Mouse (Mus musculus) right cerebral cortex, postnatal 4 days (tissue): Measurements from ENCODE around the gene Atp2b2.
A peak's percentile ranks its signal among the peaks of the same experiment; 100 is the strongest.

Experiments used
- DNase-seq: peaks from one replicate; pipeline ENCODE4 v3.0.0-alpha.2; 2022

The Atp2b2 gene

DNA sequence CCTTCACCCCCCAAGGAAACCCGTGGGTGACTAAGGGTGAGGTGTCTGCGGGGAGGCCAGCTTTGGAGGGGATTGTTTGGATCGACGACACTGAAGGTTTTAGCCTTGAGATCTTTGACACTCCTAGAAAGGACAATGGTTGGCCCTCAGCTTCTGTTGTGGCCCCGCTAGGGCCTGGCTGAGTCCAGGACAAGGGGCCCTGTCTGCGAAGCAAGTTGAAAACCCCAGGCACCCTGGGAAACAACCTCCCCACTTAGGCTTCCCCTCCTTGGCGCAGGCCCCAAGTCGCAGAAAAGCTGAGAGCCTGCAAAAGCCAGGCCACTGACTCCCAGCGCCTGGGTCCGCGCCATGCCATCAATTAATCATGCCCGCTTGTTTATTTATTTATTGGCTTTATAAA is at the start of gene Atp2b2:
Gene Atp2b2, minus strand, starts transcription at position 282 of the 400 bp plus-strand sequence.
- DNase-seq, result peak; percentile 30

DNA sequence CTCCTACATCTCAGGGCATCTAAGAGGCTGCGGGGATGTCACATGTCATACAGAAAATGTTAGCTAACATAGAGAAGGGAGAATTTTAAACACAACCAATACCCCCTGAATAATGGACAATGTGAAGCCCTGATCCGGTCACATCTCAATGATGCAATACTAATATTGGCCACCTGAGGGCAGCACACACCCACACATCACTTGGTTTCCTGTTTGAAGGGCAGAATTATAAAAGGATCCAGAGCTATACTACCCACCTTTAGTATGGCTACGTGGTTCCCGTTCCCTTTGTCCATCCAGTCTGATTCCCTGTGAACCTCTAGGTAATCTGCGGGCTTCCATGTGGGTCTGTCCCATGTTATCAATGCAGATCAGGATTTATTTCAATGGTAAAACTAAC is 47.2 kb upstream of the Atp2b2 start:
- DNase-seq, result peak; percentile 84

DNA sequence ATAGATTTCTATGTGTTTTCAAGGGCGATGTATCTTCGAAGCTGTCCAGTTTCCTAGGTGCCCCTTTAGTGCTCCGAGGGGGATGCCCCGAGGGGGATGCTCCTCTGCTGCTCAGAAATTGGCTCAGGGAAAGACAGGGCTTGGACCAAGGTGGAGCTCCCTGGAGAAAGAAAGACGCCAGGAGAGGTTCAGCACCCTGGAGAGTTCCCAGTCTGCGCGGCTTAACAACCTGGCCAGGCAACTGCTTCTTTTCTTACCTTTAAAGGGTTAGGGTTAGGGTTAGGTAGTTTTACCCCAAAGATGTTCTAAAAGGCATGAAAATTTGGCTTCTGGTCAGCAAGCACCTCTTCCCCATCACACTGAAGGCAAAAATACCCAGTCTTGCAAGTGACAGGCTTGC is 44.7 kb upstream of the Atp2b2 start:
- no peak for DNase-seq

DNA sequence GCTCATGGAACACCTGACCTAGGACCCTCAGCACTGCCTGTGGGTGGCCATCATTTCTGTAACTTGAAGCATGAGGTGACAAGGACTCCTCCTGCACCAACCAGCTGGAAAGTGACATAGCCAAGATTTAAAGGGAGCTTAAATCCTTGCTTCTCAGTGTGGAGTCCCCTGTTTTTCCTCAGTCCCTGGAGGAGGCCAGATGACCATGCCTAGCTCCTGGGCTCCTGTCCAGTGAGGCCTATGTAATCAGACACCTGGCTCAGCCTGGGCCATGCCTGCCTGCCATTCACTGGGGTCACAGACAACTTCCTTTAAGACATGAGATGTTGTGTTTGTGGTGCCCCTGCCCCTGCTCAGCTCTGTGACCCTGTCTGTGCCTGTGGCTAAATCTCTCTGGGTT is 36.1 kb upstream of the Atp2b2 start:
- DNase-seq, result no peak

DNA sequence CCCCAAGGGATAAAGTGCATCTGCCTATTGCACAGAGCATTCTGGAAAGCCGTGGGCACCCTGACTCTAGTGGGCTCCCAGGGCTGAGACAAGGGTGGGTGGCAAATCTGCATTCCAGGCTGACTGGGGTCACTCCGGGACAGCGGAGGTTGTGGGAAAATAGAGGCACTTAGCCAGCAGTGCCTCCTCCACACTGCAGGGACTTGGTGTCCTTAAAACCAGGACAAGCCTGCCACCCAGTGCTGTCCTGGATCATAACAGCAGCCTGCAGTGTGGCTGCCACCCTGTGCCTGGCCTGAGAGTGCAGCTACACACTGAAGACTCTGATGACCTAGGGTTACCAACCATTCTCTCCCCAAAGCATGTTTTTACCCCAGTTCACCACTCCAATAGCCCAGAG is 34.1 kb upstream of the Atp2b2 start:
- peak; percentile 68 for DNase-seq

DNA sequence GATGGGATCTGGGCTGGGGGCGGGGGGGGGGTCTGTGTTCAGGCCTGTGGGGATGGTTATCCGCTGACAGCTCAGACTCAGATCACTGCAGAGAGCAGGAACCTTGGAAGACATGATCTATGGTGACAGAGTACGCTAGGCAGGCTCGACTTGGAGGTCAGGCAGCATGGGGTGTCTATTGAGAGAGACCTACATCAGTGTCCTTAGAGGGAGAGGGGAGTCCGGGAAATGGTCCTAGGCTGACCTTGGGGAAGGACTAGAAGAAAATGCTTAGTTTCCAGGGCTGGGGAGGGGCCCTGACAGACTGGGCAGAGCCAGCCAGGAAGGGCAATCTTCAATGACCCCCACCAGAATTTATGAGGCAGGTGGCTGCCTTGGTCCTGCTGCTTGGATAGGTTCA is 33.6 kb upstream of the Atp2b2 start:
- no peak for DNase-seq

DNA sequence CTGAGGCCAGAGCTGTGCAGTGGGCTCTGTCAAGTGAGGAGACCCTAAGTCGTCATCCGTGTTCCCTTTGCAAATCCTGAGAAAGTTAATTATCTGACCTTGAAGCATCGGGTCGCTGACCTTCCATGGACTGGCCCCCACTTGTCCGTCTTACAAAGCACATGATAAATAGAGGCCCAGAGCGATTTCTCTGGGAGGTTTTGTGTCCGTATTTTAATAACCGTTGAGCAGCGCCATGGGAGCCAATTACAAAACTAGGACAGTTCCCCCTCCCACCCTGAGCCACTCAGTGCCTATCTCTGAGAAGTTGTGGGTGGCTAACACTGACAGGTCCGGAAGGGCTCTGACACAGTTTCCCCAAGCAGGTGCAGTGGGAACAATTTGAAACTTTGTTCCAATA is 32.5 kb upstream of the Atp2b2 start:
- no peak for DNase-seq

DNA sequence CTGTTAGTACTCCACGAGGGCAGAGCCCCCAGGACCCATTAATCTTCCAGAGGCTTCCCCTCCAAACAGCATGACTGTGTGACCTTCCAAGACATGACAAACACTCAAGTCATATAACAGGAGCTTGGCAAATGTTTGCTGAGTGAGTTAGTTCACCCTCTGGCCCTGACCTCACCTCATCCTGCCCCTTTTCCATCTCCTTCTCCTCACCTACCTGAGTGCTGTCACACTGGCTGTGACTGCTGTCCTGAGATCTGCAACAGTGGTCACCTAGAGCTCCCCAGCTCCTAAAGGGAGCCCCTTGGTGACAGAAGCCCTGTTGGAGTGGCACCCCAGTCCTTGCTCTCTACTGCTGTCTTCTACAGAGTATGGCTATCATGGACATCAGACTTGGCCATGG is 31.8 kb upstream of the Atp2b2 start:
- DNase-seq, result no peak

DNA sequence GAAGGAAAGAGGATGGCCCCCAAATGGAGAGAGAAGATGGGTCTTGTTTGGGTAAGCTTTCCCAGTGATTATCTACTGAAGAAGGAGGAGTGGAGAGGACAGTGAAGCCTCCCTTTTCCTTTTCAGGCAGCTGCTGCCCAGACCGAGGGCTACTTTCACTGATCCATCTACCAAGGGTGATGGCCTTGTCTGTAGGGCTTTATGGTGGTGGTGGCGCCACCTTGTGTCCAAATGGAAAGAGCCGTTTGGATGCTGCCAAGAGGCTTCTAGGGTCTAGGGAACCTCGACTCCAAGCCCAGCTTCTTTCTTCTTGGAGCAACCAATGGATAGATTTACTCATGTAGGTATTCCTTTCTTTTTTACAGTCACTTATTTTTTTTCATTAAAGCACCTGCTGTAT is 29.2 kb upstream of the Atp2b2 start:
- DNase-seq, result peak; percentile 80

DNA sequence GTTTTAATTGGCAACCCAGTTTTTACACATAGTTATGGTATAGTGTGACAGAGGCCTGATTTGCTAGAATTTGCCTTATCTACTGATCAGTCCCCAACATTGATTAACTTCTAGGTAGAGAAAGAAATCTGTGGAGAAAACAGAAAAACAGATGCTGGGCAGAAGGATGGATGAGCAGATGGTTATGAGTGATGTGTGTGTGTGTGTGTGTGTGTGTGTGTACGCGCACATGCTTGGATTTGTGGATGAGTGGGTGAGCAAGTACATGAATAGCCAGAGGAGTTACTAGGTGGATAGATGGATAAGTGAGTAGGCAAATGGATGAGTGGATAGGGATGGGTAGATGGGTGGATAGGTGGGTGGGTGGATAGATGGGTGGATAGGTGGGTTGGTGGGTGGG is 20.7 kb upstream of the Atp2b2 start:
- no peak for DNase-seq

DNA sequence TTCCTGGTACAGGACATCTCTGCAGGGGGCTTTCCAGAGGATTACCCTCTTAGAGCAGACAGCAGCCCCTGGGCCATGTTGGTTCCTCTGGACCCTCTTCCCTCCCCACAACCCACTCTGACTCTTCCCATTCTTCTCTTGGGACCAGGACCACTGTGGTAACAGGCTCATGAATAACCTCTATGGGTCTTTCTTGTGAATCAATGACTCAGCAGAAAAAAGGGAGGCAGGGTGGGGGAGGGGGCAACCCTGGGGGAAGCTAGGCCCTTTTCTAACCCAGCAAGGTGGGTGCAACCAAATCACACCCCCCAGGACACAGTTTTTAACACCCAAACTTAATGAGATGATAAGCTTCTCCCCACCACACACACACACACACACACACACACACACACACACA is 20.3 kb upstream of the Atp2b2 start:
- DNase-seq, result no peak

DNA sequence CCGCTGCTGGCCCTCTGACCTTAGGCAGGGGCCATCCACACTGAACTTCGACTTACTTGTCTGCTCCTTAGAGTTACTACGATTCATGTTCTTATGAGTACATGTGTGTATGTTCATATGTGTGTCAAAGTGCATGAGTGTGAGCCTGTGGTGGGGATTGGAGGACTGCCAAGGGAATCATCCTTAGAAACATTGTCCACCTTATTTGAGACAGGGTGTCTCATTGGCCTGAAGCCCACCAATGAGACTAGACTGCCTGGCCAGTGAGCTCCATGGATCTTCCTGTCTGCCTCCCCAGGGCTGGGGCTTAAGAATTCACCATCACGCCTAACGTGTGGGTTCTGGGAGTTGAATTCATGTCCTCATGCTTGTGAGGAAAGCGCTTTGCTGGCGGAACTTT is 16.8 kb upstream of the Atp2b2 start:
- no peak for DNase-seq

DNA sequence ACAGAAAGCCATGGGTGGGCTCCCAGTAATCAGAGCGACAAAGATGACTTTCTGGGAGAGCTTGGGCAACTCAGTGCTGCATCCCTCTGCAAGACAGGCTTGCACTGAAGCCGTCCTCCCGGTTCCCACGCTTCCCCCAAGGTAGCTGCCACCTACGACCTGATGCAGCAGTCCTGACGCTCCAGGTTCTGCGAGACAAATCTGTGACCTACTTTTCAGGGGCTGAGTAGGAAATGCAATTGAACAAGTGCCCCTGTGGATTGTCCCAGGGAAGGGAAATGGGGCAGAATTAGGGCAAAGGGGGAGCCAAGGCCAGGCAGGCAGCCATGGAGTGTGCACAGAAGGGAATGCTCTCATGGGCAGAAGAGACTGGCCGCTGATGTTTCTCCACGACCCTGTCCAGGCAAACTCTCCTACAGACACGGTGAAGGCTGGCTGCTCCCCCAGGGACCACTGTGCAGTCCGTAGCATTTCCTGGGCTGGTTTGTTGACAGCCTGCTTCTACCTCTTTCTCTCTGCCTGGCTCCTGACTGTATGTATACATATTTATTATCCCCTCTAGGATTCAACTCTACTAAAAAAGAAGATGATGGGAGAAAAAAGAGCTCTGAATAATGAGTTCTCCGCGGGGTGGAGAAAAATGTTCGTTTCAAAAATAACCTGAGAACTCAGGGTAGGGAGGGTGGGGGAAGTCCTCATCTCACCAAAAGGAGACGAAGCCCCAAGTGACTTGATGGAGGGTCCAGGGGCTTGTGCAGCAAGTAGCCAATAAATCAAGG is 15.8 kb upstream of the Atp2b2 start:
- DNase-seq, result no peak

DNA sequence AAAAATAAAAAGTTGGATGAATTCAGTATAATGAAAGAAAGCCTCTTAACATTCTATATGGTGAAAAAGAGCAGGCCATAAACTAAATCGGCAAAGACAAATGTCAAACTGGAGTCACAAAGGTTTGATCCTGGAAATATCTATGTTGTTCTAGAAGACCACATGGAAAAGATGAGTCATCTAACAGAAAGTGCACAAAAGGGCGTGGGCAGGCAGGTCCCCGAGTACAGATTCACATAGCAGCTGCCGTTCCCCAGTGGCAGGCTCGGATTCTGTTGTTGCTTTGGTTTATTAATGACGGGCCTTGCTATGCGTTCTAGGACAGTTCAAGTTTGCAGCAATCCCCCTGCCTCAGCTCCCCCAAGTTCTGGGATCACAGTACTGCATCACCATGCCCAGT is 12.9 kb upstream of the Atp2b2 start:
- no peak for DNase-seq

DNA sequence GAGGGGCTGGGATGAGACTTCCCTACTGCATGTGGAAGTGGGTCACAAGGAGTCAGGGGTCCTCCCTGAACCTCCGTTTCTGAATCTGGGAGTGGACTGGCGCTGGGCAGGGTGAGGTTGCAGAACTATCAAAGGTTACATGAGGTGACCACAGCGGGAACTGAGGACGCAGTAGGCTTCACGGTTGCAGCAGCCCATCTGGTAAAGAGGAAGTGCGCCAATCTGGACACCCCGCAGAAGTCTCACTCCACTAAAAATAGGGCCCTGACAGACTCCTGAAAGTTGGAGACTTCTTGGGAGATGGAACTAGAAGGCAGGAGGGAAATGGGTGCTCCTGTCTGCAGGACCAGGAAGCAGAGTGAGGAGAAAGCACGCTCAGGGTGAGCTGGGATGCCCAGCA is 2.5 kb upstream of the Atp2b2 start:
- DNase-seq, result no peak

DNA sequence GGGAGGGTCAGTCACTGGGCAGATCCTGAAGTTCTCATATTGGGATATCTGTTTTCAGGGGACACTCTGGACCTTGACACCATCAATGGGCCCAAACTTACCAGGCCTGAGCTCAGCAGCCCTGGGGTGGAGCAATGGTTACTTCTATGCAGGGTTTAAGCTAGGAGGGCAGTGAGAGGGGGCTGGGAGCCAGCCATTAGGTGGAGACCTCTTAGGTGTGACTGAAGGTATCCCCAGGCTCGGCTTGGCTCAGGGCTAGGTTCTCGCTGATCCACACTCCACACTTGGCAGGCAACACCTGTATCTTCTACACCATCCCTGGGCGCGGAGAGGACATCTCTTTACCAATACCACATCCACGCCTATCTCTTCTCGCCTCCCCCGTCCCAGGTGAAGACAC is 423 bp upstream of the Atp2b2 start:
- DNase-seq, result no peak

DNA sequence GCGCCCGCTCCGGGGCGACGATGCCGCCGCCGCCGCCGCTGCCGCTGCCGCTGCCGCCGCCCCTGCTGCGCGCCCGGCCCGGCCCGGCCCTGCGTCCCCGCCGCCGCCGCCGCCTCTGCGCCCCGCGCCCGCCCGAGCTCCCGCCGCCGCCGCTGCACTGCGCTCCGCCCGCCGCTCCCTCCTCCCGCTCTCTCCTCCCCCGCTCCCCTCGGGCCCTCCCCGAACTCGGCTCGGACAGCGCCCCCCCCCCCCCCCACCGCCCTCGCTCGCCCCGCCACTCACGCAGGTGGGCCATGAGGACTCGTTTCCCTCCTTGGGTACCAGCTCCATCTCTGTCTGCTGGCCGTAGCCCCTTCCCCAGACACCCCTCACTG is 515 bp downstream of the Atp2b2 start:
- DNase-seq, result peak; percentile 48

DNA sequence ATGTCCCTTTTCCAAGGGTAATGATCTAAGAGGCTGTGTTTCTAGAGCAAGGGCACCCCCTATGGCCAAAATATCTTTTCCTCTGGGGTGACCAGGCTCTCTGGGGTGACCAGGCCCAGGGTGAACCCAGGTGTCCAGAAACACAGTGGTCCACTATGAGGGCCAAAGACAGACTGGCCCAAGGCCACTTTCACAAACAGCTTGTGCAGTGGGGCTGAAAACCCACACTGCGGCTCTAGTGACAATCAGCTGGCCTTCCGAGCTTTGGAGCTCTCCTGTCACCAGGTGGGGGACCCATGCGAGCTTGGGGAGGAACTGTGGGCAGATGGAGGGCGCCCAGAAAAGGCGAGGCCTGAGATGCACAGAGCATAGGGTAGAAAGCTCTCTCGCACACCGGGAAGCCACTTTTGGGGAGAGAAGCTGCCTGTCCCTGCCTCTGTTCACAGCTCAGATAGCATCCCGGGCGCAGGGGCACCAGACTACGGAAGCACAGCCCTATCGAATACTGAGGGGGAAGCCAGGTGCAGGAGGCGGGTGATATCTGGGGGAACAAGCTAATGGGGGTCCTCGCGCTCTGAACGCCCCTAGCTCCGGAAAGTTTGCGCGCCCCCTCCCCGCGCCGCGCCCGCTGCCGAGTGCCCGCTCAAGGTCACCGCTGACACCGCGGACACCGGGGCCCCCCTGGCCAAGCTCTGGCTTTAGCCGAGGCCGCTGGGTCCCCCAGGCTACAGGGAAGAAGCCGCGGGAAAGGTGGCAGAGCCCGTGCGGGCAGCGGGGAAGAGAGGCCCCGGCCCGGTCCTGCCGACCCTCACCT is 1.1 kb downstream of the Atp2b2 start:
- DNase-seq, result peak; percentile 41

DNA sequence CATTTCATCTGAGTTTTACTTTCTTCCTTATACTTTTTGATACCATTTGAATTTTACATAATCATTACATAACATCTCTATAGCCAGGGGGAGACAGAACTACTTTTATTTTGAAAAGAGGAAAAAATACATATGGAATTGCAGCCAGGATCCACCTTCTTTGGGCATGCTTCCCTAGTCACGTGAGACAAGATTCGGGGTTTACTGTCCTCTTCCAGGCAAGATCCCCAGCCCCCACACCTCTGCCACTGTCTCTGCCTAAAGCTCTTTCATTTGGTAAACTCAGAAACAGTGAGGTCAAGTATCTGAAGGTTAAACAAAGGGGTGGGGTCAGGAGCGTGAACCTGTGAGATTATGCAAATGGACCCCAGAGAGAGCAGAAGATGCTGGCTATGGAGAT is 6.7 kb downstream of the Atp2b2 start:
- no peak for DNase-seq

DNA sequence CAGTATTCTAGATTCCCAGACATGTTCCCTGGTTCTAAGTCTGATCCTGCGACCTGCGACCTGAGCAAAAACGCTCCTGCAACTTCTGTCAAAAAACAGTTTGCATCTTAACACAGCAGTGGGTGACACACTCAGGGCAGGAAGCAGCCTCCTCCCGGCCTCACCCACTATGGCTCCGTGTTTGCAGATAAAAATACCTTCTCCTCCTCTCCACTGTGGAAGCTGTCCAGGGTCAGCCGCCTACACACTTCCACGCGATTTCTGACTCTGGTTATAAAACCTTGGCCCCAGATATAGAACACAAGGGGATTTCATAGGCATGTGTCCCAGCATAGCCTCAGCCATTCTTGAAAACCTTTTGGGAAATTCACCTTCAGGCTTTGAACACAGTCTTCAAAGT is 9.6 kb downstream of the Atp2b2 start:
- no peak for DNase-seq

DNA sequence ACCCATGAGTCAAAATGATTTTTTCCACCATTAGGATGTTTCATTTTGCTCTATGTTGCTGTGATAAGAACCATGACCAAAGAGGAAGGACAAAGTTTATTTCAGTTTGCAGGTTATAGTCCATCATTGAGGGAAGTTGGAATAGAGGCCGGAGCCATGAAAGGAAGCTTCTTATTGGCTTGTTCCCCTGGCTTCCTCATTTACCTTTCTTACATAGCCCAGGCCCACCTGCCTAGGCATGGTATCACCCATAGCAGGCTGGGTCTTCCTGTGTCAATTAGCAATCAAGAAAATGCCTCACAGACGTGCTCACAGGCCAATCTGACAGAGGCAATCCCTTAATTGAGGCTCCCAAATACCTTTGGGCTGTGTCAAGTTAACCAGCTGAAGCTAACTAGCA is 18.6 kb downstream of the Atp2b2 start:
- DNase-seq, result no peak

DNA sequence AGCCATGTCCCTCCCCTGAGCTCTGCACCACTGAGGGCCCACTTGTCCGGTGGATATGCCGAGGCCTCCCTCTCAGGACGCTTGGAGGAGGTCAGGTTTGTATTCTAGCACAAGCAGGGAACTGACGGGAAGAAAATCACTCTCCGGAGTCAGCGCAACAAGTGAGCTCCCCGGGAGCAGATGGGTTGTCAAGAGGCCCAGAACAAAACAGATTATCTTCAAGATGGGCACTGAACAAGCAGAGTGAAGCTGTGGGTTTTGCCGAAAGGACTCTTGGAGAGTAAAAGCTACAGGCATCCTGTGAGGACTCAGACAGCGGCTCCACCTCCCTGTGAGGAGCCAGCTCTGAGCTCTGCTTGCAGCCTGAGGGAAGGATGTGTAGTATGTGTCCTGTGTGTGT is 20.3 kb downstream of the Atp2b2 start:
- DNase-seq, result no peak

DNA sequence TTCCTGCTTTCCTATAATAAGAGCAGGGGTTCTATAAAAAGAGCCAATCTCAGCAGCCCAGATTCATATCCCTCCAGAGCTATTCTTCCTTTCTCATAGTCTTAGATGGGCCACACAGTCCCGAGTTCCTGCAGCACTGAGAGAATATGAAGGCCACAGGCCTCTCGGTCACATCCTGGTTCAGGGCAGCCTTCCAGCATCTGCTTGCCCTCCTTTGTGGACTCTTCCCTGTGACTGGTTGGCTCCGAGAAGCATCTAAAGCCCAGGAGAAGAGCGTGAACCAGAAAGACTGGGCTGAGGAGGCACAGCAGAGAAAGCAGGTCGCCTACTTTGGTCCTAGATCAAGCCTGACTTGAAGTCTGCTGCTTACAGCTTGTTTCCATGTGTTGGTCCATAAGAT is 28.6 kb downstream of the Atp2b2 start:
- no peak for DNase-seq

DNA sequence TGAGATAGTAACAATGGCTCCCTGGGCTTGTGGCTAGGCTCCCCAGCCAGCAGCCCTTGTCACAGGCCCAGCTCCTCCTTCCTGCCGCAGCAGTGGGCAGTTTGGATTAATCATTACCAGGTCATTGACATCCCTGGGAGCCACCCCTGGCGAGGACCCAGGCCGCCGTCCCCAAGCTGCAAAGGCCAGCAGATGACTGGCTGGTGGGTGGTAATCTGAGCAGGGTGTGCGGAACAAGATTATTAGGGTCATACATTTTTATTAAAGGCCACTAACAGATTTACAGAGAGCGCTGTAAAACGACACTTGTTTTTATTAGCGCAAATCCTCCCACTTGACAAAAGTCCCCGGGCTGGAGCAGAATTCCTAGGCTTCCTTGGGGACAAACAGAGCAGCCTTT is 29.6 kb downstream of the Atp2b2 start:
- no peak for DNase-seq

DNA sequence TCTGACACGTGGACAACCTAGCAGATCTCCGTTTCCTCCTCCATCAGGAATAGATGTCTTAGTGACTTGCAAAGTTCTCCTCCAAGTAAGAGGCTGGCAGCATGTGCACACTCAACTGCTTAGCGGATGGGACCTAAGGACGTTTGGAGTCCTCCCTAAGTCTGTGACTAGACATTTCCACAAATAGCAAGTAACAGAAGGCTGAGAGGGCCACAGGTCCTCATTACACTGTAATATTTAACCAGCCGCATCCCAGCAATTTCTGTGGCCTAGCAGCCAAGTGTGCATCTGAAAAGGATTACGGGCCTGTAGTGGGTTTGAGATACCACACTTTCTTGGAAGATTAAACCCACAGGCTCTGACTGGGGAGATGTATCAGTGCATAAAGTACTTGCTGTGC is 30.4 kb downstream of the Atp2b2 start:
- no peak for DNase-seq
